Mouse (Mus musculus): ENCODE results near the gene Bcor.

Bcor gene

GRCm38 (mm10) chrX:12159981-12160656 is at the start of gene Bcor:
Gene Bcor, minus strand, starts transcription at chrX:12160355.
- DNase-seq (ENCODE audit: low read depth): peak; percentile 69

GRCm38 (mm10) chrX:12202951-12203350 is 42.8 kb upstream of the Bcor start:
- DNase-seq (ENCODE audit: low read depth): peak; percentile 10

GRCm38 (mm10) chrX:12201111-12201510 is 41.0 kb upstream of the Bcor start:
- DNase-seq (ENCODE audit: low read depth): no peak

DNA sequence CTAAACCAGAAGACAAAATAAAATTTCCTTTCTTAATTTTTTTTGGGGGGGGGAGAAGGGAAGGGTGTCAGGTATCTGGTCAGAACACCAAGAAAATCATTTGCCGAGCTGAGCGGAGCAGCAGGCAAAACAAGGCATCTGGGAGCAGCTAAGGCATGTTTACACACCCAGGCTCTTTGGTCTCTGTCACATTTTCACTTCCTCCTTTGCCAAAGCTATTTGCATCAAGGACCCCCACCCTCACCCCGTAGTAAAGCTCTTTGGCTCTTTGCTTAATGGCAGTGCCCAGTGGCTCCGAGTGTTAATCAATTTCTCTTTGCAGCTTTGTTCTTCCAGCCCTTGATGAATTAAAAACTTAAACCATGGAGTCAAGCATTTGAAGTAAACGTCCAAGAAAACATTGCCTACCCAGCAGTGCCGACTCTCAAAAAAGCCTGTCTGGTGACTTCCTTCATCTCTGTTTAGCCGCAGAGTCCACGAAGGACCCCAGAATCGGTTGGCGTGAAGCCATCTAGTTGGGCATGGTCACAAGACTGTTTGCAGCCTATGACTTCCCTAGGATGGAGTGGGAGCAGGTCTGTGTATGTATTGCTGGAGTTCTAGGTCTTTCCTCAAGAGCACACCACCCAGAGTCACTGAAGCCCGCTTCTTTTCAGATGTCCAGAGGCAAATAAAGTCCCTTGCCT is 35.2 kb upstream of the Bcor start:
- no peak for DNase-seq (ENCODE audit: low read depth)

- DNase-seq (ENCODE audit: low read depth): no peak
Measured at GRCm38 (mm10) chrX:12192343-12192742, 32.2 kb upstream of the Bcor start.

GRCm38 (mm10) chrX:12189511-12189910 is 29.4 kb upstream of the Bcor start:
- no peak for DNase-seq (ENCODE audit: low read depth)

DNA sequence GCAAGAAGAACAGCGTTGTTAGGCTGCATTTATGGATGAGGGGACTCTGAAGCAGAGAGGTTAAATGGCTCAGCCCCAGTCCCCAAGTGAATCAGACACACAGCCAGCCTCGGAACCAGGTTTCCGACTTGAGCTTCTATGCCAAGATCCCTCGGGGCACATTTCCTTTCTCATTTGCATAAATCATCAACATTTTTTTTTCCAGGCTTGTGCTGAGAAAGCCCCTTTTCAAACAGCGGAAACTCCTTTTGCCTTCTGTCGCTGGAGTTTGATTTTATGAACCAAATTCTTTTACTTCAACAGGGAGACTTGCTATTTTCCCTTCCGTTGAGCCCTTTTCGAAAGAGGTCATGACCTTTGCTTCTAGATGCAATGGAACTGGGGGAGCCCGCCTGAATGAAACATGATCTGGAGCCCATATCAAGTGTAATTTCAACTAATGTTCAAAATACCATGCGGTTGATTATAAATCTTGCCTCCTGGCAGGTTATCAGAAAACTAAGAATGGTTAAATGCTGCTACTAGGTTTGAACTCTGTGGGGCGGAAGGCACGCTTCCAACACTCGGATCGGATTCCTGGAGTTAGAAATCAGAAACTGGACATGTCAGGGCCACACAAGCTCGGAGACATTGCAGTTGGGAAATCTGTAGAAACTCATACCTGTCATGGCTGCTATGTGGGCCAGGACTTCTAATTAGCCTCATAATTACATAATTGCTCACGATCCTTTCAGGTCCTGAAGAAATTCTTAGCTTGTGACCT is 15.2 kb upstream of the Bcor start:
- DNase-seq (ENCODE audit: low read depth): no peak

- no peak for DNase-seq (ENCODE audit: low read depth)
Measured at GRCm38 (mm10) chrX:12170128-12170527, 10.0 kb upstream of the Bcor start.

DNA sequence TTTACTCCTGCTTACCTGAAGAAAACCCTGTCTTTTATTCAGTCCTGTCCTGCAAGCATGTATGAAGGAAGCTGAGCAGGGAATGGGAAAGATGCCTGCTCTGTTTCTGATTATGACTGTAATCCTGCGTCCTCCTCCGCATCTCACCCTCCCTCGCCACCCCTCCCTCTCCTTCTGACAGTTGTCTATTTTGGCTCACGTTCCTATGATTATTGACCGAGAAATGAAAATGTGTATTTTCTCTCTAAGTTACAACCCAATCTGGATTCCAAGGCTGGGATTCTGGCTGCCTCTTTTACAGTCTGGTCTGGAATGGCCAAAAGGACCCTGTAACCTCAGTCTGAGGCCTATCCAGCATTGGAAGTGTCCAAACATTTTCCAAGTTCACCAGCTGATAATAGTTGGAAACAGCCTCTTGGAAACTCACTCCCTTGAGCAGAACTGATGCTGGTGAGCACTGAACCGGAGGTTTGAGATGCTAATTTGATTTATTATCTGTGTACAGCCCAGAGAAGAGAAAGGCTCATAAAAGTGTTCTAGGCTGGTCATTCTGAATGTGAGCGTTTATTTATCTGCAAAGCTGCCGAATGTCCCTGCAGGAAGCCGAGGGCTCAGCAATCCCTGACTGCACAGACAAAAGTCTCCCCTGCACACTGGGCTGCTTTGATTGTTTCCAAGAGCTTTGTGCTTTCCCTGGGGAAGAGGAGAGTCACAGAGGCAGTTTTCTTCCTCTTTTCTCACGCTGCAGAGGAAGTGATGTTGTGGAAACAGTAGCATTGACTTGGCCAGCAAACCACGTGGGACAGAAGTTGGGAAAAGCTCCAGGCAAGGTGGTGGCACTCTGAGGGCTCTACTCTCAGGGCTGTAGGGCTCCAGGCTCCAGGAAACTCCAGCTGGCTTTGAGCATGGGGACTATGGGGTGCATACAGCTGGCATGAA is 4.7 kb upstream of the Bcor start:
- DNase-seq (ENCODE audit: low read depth): no peak

- peak; percentile 64 for DNase-seq (ENCODE audit: low read depth)
Measured at GRCm38 (mm10) chrX:12159534-12159881, 647 bp downstream of the Bcor start.

DNA sequence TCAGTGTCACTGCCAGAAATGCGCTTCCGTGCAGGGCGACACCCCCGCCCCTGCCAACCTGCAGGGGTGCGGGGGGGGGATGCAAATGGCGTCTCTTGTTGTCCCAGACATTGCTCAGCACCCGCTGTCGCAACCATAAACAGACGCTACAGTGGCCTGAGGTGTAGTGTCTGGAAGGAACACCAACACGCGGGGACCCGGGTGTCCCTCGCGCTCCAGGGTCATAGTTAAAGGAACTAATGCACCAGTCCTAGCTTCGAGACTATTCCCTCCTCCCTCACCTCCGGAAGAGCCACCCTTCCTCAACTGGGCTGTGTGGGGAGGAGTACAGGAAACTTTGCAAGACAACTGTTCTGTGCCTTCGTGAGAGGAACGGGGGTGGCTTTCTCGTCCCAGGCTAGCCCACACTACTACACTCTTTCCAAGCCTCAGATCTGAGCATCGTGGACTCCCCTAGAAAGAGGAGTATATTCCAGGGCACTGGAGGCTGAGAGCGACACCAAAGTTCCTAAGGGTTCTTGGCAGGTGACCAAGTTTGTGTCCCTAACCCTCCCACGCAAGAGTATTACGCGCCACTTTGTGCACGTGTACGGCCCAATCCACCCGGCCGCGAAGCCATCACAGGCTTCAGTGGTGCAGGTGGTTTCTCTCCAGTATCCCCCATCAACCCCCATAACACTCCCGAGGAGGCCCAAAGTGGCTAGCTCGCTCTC is 1.2 kb downstream of the Bcor start:
- DNase-seq (ENCODE audit: low read depth): peak; percentile 89

DNA sequence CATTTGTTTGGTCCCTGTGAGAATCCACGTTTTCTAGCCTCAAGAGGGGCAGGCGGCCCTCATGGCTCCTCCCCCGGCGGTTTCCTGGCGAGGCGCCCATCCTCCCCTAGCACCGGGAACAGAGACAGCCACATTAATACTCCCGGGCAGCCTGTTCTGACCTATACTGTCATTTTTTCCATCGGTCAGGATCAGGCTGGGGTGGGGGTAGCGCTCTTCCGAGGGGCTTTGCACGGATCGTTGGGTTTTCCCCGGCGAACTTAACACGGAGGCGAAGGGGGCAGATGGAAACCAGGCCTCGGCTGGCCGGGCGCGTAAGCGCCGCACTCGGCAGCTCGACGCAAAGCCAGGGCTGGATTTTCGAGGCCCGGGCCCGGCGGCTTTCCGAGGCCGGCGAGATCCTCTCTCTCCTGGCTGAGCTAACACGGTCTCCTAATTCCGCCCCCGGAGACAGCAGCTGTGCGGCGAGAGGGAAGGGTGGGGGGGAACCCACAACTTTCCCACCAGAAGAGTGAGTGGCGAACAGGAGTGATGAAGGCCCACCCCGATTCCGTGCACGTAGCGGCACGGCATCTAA is 1.8 kb downstream of the Bcor start:
- DNase-seq (ENCODE audit: low read depth): peak; percentile 74

DNA sequence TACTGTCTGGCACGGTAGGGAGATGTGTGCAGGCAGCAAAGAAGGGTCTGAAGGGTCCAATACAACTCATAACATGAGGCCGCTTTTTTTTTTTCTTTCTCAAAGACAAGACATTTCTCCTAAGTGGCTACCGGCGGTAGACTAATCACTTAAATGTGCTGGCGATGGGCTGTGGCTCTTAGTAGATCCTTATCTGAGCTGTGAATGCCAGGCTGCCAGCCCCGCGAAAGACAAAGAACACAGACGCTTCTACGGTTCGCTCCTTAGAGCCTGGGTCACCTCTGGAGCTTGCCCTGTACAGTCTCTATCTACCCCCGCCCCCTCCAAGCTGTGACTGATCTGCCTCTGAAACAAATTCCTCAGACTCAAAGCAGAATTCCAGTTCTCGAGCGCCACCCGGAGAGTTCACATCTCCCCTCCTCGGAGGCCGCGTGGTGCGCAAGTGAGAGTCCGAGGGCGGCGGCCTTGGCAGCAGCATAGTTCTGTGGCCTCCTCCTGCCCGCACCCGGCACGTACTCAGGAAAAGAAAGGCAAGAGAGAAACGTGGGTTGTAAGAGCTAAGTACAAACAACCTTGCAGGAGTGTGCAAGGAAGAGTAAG is 2.7 kb downstream of the Bcor start:
- no peak for DNase-seq (ENCODE audit: low read depth)

GRCm38 (mm10) chrX:12155842-12156291 is 4.3 kb downstream of the Bcor start:
- DNase-seq (ENCODE audit: low read depth): peak; percentile 51

DNA sequence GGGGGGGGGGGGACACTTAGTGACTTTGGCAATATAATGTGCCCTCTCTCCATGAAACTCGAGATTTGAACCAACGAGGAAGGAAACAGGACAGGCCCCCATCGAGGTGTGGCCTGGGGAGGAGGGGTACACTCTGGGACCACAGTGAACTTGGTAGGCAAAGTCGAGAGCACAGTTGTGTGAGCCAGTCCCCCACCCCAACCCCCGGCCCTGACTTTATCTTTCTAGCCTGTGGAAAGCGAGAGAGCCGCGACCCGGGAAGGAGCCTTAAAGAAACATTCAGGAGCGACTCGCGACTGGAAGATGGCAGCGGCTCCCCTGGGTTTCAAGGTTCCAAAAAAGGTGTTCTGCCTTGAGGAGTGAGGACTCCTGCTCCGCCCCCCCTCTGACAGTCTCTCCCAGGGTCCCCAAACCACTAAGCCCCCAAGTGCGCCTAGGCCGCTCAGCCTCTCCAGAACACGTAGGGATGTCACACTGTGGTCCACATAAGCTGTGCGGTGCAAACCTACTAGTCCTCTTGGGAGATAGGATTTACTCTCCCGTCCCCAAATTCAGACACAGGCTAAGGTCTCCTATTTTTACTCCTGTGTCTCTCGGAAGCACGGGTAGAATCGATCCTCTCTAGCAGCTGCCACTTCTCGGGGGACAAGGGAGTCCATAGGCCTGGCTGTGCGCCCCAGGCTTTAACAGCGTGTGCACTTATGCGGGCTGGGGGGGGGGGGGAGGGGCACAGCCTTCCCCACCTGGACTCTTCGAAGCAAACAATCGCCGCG is 4.9 kb downstream of the Bcor start:
- DNase-seq (ENCODE audit: low read depth): no peak

DNA sequence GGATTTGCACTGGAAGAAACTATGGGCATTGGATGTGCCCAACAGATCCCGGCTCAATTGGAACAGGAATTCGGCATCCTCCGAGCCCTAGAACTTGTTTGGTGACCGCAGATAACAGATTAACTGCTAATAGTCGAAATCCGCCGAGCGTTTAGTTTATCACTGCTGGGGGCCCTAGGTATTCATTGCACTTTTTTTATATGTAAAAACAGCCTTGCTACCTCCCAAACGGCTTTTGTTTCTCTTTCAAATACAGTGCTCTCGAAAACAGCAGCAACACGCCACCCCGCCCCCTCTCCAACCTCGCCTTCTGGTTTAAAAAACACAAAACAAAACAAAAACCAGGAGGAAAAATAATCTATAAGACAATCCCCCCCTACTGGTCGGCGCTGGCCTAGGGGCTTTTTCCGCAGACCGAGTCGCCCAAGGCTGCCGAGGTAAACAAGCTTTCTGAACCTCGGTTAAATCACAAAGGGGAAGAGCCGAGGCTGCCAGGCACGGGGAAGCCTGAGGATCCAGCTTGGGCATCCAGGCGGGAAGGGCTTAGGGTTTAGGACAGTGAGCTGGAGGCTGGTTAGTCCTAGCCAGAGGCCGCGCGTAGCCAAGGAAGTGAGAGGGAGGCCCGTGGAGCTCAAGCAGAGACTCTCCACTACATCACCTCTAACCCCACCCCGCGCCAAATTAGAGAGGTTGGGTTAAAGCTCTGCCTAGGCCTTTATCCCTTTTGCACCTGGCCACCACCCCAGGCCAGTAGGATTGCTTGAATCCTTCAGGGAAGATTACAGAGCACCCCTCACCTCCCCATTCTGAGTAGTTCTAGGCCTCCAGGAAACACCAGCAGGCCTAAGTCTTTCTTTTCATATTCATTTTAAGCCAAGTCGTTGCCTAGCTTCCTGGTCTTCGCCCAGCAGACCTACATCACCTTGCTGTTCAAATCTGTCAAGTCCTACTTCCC is 6.7 kb downstream of the Bcor start:
- DNase-seq (ENCODE audit: low read depth): peak; percentile 75

DNA sequence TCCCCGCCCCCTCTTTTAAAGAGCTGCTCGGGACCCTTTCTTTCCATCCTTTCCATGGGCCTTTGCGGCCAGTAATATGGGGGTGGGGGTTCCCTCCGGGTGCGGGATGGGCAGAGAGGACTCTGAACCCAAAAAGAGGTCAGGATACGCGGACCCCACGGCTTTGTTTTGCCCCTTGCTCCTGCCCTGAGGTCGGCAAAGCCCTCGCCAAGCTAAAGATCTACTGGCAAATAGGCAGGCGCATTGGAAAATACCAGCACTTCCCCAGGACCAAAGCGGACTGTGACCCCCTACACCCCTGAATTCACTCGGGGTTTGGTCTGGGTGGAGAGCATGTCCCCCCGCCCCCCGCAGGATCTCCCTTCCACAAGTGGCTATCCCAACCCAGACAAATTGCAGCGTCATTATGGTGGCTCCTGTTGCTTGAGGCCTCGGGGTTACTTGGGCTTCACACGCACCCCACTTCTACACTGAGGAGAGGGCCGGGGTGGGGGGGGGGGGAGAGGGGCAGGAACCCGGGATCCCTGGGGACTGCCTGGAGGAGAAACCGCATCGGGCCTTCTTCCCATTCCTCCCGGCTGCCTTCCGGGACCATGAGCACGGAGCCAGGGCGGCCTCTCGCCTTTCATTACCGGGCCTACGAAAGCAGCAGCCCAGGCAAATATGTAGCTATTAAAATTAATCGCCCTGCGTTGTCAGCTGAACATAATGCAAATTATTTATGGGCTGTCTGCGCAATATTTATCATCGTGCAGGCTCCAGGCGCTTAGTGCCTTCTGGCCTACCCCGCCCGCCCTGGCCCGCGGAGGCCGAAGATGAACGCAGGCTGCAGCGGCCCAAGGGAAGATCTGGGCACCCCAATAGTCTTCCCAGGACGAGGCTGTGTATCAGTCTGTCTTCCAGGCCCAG is 7.9 kb downstream of the Bcor start:
- no peak for DNase-seq (ENCODE audit: low read depth)

All from naive thymus-derived CD4-positive, alpha-beta T cell, adult 2 months (primary cell).